Mouse (Mus musculus) bone marrow macrophage, adult 2 months (primary cell): ENCODE measurements around the gene Pdss2. TPM values are rescaled to one million over a fixed set of nuclear protein-coding genes. Genes with fewer than 3 reads are reported as not detected.

Source experiments
- H3K27ac ChIP-seq: 2 replicates; pipeline ENCODE4 v1.5.1; 2012; ENCODE audit warnings: low read depth, low read length; ENCODE audit not compliant: insufficient read depth
- H3K4me1 ChIP-seq: 2 replicates; pipeline ENCODE4 v1.6.1; 2012; ENCODE audit warnings: low read length; ENCODE audit not compliant: control insufficient read depth, insufficient read depth
- H3K4me3 ChIP-seq: 2 replicates; pipeline ENCODE4 v1.5.1; 2012; ENCODE audit warnings: mild to moderate bottlenecking, low read length, moderate library complexity; ENCODE audit not compliant: insufficient read depth
- CTCF ChIP-seq: IDR thresholded peaks from 2 replicates; pipeline ENCODE4 v1.5.1; 2012; ENCODE audit warnings: low read depth, mild to moderate bottlenecking, low read length, moderate library complexity
- POLR2A ChIP-seq: IDR thresholded peaks from 2 replicates; pipeline ENCODE4 v1.6.1; 2012; ENCODE audit warnings: mild to moderate bottlenecking, low read depth, low read length, borderline replicate concordance
- polyA plus RNA-seq: library from polyadenylated mRNA; stranded (reverse); fragments of >200 nt; gene quantifications from 2 replicates; pipeline ENCODE4 v1.2.4, GENCODE M21; 2012; ENCODE audit not compliant: missing spikeins, insufficient read depth, insufficient read length

Pdss2 gene
- polyA plus RNA-seq, 1 experiment = 5.9 TPM

- H3K4me1 ChIP-seq = peaks cover 16% of the 10 kb centered on the region
- no peak for TF ChIP-seq POLR2A
- no peak for TF ChIP-seq CTCF
- no peak overlapping the region for H3K4me3 ChIP-seq
- H3K27ac ChIP-seq = no peak overlapping the region
These were observed 264.5 kb downstream of the Pdss2 start for GRCm38 (mm10) chr10:43485751-43486268.

GRCm38 (mm10) chr10:43487441-43488010 is 266.2 kb downstream of the Pdss2 start:
- peaks cover 13% of the 10 kb centered on the region for H3K4me1 ChIP-seq
- no peak for TF ChIP-seq CTCF
- no peak for TF ChIP-seq POLR2A
- H3K4me3 ChIP-seq = no peak overlapping the region
- no peak overlapping the region for H3K27ac ChIP-seq

GRCm38 (mm10) chr10:43488258-43488657 is 267.0 kb downstream of the Pdss2 start:
- peaks cover 11% of the 10 kb centered on the region for H3K4me1 ChIP-seq
- no peak overlapping the region for H3K4me3 ChIP-seq
- TF ChIP-seq CTCF = no peak
- no peak for TF ChIP-seq POLR2A
- no peak overlapping the region for H3K27ac ChIP-seq

GRCm38 (mm10) chr10:43489139-43489538 is 267.9 kb downstream of the Pdss2 start:
- peaks cover 8% of the 10 kb centered on the region for H3K4me1 ChIP-seq
- TF ChIP-seq CTCF (no peak), POLR2A (no peak)
- no peak overlapping the region for H3K27ac ChIP-seq
- H3K4me3 ChIP-seq = no peak overlapping the region

GRCm38 (mm10) chr10:43489550-43489949 is 268.3 kb downstream of the Pdss2 start:
- Histone ChIP-seq H3K4me1 (peaks cover 8% of the 10 kb centered on the region), H3K4me3 (no peak overlapping the region), H3K27ac (no peak overlapping the region)

GRCm38 (mm10) chr10:43490034-43490433 is 268.7 kb downstream of the Pdss2 start:
- TF ChIP-seq CTCF = no peak
- TF ChIP-seq POLR2A = no peak
- Histone ChIP-seq H3K4me3 (no peak overlapping the region), H3K4me1 (peaks cover 8% of the 10 kb centered on the region), H3K27ac (no peak overlapping the region)

More at GRCm38 (mm10) chr10:43489550-43489949, 268.3 kb downstream of the Pdss2 start:
- no peak for TF ChIP-seq POLR2A
- TF ChIP-seq CTCF = no peak

- H3K27ac ChIP-seq = no peak overlapping the region
- TF ChIP-seq POLR2A (no peak), CTCF (no peak)
- no peak overlapping the region for H3K4me3 ChIP-seq
These were observed 269.6 kb downstream of the Pdss2 start for GRCm38 (mm10) chr10:43490846-43491245.

GRCm38 (mm10) chr10:43502599-43502998 is 281.3 kb downstream of the Pdss2 start:
- Histone ChIP-seq H3K4me3 (no peak overlapping the region), H3K27ac (no peak overlapping the region), H3K4me1 (peaks cover 9% of the 10 kb centered on the region)
- TF ChIP-seq POLR2A (no peak), CTCF (no peak)

More at GRCm38 (mm10) chr10:43490846-43491245, 269.6 kb downstream of the Pdss2 start:
- H3K4me1 ChIP-seq = peaks cover 6% of the 10 kb centered on the region

GRCm38 (mm10) chr10:43504291-43504690 is 283.0 kb downstream of the Pdss2 start:
- no peak for TF ChIP-seq POLR2A
- TF ChIP-seq CTCF = no peak
- peaks cover 9% of the 10 kb centered on the region for H3K4me1 ChIP-seq
- H3K4me3 ChIP-seq = no peak overlapping the region
- no peak overlapping the region for H3K27ac ChIP-seq

- H3K4me3 ChIP-seq = no peak overlapping the region
- peaks cover 9% of the 10 kb centered on the region for H3K4me1 ChIP-seq
- TF ChIP-seq CTCF (no peak), POLR2A (no peak)
- H3K27ac ChIP-seq = no peak overlapping the region
These were observed 285.8 kb downstream of the Pdss2 start for GRCm38 (mm10) chr10:43507051-43507450.
